ENCODE assay signal across 8 mouse cellular contexts in genomic region chr9:37349050-37349449, GRCm38 (mm10). TPM values are rescaled to one million over a fixed set of nuclear protein-coding genes. Genes with fewer than 3 reads are reported as not detected.
DNase-seq lines count a peak whose midpoint lies in the region; ATAC-seq and TF ChIP-seq lines count a peak whose summit lies in the region.
"Had no signal": no experiment of that assay in that cellular context is flagged by ENCODE, and none has a peak within 500 bp of the region (broad histone marks: within the 10 kb centered on the region; RNA-seq: fewer than 3 reads in every experiment).

No protein-coding gene starts in this region.

- peak overlapping the region; percentile 87 for H3K4me2 ChIP-seq in lung, embryonic 15.5 days
- peak overlapping the region; percentile 84 for H3K4me2 ChIP-seq in limb, embryonic 11.5 days (ENCODE audit: low read depth, severe bottlenecking)

- no peak for ATAC-seq in lung, embryonic 15.5 days (ENCODE audit: borderline replicate concordance, extremely low read depth, low FRiP score, low TSS enrichment)
- no peak for ATAC-seq in limb, embryonic 11.5 days (ENCODE audit: insufficient number of reproducible peaks, low FRiP score, low TSS enrichment, low read depth)

- no peak for TF ChIP-seq POLR2A in embryonic fibroblast, embryonic 13.5 days (IDR thresholded peaks at IDR 0.05; ENCODE audit: low read depth, low read length)
- no peak for TF ChIP-seq POLR2A in olfactory bulb, adult 2 months (IDR thresholded peaks at IDR 0.05; ENCODE audit: insufficient read depth, low read depth, low read length)

- peaks cover 17% of the 10 kb centered on the region; the same call in 1 of the 2 replicates for H3K4me1 ChIP-seq in lung, embryonic 15.5 days
- no peaks in the 10 kb centered on the region for H3K4me1 ChIP-seq in embryonic fibroblast, embryonic 13.5 days (ENCODE audit: control insufficient read depth, insufficient read depth, low read length)
- H3K4me1 ChIP-seq in limb, embryonic 11.5 days (ENCODE audit: control insufficient read depth, insufficient read depth, low read length) = no peaks in the 10 kb centered on the region
- peaks cover 3% of the 10 kb centered on the region for H3K4me1 ChIP-seq in olfactory bulb, adult 2 months (ENCODE audit: control insufficient read depth, insufficient read depth, low read length)

- peak overlapping the region; percentile 84 for H3K9ac ChIP-seq in lung, embryonic 15.5 days
- no peak overlapping the region for H3K9ac ChIP-seq in limb, embryonic 11.5 days (ENCODE audit: low read length)

- WGBS in lung, embryonic 15.5 days = 89% methylated on average over 3 of the region's 3 CpGs
- 96% methylated on average over 3 of the region's 3 CpGs for WGBS in limb, embryonic 11.5 days
- WGBS in olfactory bulb, adult 2 months = 94% methylated on average over 3 of the region's 3 CpGs

- no peak overlapping the region for H3K27ac ChIP-seq in lung, embryonic 15.5 days
- H3K27ac ChIP-seq in embryonic fibroblast, embryonic 13.5 days (ENCODE audit: insufficient read depth, low read length) = no peak overlapping the region
- H3K27ac ChIP-seq in limb, embryonic 11.5 days (replicated peaks; ENCODE audit: low read depth, low read length) = no peak overlapping the region
- H3K27ac ChIP-seq in olfactory bulb, adult 2 months (ENCODE audit: insufficient read depth, low read depth, low read length) = peak overlapping the region; percentile 73; the same call in 1 of the 2 replicates

- DNase-seq in lung, postnatal 36 days = no peak
- no peak for DNase-seq in limb, embryonic 11.5 days (ENCODE audit: low spot score)
- DNase-seq in frontal cortex, postnatal 10 days (ENCODE audit: low spot score in 2 of 2) = no peak
- no peak for DNase-seq in thymus, postnatal 36 days
- DNase-seq: kidney, postnatal 25 days had no signal

- peak overlapping the region; percentile 69 for H3K4me3 ChIP-seq in lung, embryonic 15.5 days
- H3K4me3 ChIP-seq in embryonic fibroblast, embryonic 13.5 days (ENCODE audit: insufficient read depth, low read length) = peak overlapping the region; percentile 72
- H3K4me3 ChIP-seq in limb, embryonic 11.5 days (ENCODE audit: low read depth, low read length) = peak overlapping the region; percentile 72; the same call in 1 of the 2 replicates
- H3K4me3 ChIP-seq in olfactory bulb, adult 2 months (ENCODE audit: insufficient read depth, low read depth, low read length) = no peak overlapping the region

- no peak for TF ChIP-seq CTCF in embryonic fibroblast, embryonic 13.5 days (IDR thresholded peaks at IDR 0.05; ENCODE audit: borderline replicate concordance, insufficient read depth, low read length)
- TF ChIP-seq CTCF in olfactory bulb, adult 2 months (IDR thresholded peaks at IDR 0.05; ENCODE audit: insufficient read depth, low read depth, low read length) = no peak

- no peaks in the 10 kb centered on the region for H3K27me3 ChIP-seq in lung, embryonic 15.5 days
- H3K27me3 ChIP-seq in limb, embryonic 11.5 days (ENCODE audit: control insufficient read depth, insufficient read depth, low read length) = no peaks in the 10 kb centered on the region

- no peaks in the 10 kb centered on the region for H3K36me3 ChIP-seq in lung, embryonic 15.5 days
- H3K36me3 ChIP-seq in limb, embryonic 11.5 days (ENCODE audit: control insufficient read depth, insufficient read depth, low read length) = no peaks in the 10 kb centered on the region

- no peaks in the 10 kb centered on the region for H3K9me3 ChIP-seq in lung, embryonic 15.5 days
- H3K9me3 ChIP-seq in limb, embryonic 11.5 days (ENCODE audit: control insufficient read depth, low read length) = no peaks in the 10 kb centered on the region

RNA-seq across cellular contexts. Expression of gene Ccdc15, which starts 0.8 kb away (rescaled TPM):
- 9.0 and 9.3 TPM in 2 replicates for polyA plus RNA-seq in lung, embryonic 15.5 days (2015; fragmentation: Nextera tagmentation; extraction: Ambion mirVana)
- 2.8 and 4.0 TPM in 2 replicates for polyA plus RNA-seq in embryonic fibroblast, embryonic 13.5 days (2011; ENCODE audit: insufficient read length, low read depth, missing spikeins)
- polyA plus RNA-seq in limb, embryonic 11.5 days (2014; fragmentation: Nextera tagmentation; extraction: Ambion mirVana) = 6.1 and 6.6 TPM in 2 replicates
- not detected in 2 replicates for polyA plus RNA-seq in olfactory bulb, adult 2 months (2012; ENCODE audit: insufficient read depth, insufficient read length, low replicate concordance, missing spikeins)

RNA-seq across cellular contexts. Expression of gene Hepacam, which starts 18.1 kb away (rescaled TPM):
- 0.11 and 0.14 TPM in 2 replicates for polyA plus RNA-seq in lung, embryonic 15.5 days (2015; fragmentation: Nextera tagmentation; extraction: Ambion mirVana)
- 0.44 TPM in 1 of 2 replicates, not detected in the other for polyA plus RNA-seq in embryonic fibroblast, embryonic 13.5 days (2011; ENCODE audit: insufficient read length, low read depth, missing spikeins)
- polyA plus RNA-seq in limb, embryonic 11.5 days (2014; fragmentation: Nextera tagmentation; extraction: Ambion mirVana) = 0.07 TPM in 1 of 2 replicates, not detected in the other
- not detected in 2 replicates for polyA plus RNA-seq in olfactory bulb, adult 2 months (2012; ENCODE audit: insufficient read depth, insufficient read length, low replicate concordance, missing spikeins)

RNA-seq across cellular contexts. Expression of gene Robo4, which starts 52.6 kb away (rescaled TPM):
- 20.6 and 23.7 TPM in 2 replicates for polyA plus RNA-seq in lung, embryonic 15.5 days (2015; fragmentation: Nextera tagmentation; extraction: Ambion mirVana)
- polyA plus RNA-seq in embryonic fibroblast, embryonic 13.5 days (2011; ENCODE audit: insufficient read length, low read depth, missing spikeins) = not detected in 2 replicates
- polyA plus RNA-seq in limb, embryonic 11.5 days (2014; fragmentation: Nextera tagmentation; extraction: Ambion mirVana) = 6.6 and 9.0 TPM in 2 replicates
- not detected in 2 replicates for polyA plus RNA-seq in olfactory bulb, adult 2 months (2012; ENCODE audit: insufficient read depth, insufficient read length, low replicate concordance, missing spikeins)
